Mouse (Mus musculus): ENCODE results near the gene Asb10.

Gene Asb10

DNA sequence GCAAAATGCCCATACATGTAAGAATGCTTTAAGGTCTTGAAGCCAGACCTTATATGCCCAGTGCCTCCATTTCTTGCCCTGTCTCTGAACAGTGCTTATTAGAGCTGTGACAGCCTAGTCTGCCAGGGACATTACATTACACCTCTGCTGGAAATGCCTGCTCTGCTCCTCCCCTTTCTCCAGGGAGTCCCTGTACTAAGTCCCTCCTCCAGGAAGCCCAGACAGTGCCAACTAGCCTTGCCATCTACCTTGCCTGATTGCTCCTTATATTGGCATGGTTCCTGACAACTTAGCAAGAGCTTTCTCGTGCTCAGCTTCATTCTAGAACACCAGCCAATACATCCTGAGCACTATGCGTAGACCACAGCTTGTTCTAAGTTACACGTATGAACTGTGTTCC is 5.0 kb downstream of the Asb10 start:
- DNase-seq: no peak

DNA sequence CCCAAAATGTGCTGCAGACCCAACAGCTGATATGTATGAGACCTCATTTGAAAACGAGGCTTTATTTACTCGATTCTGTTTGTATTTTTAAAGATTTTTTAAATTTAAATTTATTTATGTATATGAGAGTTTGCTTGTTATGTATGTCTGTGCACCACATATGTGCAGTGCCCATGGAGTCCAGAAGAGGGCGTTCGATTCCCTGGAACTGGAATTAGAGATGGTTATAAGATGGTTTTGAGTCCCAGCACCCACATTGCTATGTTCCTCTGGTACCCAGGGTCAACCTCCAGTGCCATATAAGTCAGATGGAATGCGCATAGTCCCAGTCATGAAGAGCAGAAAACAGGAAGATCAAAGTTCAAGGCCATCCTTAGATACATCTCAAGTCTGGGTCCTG is 6.5 kb downstream of the Asb10 start:
- DNase-seq: no peak

DNA sequence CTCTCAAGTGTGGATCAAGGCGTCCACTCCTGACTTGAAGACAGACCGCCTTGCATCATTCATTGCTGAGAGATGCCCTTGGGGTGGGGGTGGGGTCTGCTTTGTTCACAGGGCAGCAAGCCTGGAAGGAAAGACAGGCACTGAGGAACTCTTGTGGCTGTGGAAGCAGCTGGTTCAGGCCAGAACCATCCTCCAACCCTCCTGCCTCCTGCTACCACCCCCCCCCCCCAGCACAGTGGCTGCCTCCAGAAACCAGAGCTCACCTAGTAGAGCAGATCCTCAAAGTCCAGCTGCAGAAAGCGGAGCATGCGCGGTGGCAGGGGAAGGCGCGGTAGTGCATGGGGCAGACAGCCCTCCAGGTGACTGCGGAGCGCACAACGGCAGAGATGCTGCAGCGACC is 7.4 kb downstream of the Asb10 start:
- no peak for DNase-seq

- DNase-seq: peak; percentile 90
These were observed 10.6 kb downstream of the Asb10 start for GRCm38 (mm10) chr5:24530042-24530689.

DNA sequence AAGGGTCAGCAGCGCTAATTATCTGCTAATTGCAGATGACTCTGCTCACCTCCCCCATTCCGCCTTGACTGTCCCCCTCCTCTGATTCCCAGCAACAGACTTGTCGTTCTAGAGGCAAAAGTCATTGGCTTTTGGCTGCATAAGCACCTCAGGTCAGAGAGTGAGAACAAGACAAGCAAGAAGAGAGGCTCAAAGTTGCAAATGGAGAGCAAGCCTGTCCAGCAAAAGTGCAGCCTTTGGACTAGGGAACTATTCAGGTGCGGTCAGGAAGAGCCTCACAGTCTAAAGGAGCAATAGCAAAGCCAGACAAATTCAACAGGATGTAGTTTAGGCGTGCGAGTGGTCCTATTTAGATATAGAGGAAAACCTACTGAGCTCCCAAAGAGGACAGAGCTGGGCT is 13.0 kb downstream of the Asb10 start:
- DNase-seq: no peak

DNA sequence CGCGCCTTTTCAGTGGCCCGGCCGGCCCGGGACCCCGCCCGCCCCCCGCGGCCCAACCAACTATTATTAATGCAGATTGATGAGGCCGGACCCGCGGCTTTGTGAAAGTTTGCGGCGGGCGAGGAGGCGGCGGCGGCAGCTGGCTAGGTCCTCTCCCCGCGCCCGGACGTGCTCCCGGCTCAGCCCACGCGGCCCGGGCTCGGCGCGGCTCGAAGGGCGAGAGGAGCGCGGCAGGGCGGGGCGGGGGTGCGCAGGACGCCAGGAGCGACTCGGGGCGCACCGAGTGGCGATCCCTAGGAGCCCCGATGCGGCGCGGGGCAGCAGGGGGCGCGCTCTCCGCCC is 13.9 kb downstream of the Asb10 start, which contains the start of gene Gbx1:
Gbx1 (minus strand) TSS at position 314 of the 342 bp plus-strand sequence.
- peak; percentile 80 for DNase-seq

DNA sequence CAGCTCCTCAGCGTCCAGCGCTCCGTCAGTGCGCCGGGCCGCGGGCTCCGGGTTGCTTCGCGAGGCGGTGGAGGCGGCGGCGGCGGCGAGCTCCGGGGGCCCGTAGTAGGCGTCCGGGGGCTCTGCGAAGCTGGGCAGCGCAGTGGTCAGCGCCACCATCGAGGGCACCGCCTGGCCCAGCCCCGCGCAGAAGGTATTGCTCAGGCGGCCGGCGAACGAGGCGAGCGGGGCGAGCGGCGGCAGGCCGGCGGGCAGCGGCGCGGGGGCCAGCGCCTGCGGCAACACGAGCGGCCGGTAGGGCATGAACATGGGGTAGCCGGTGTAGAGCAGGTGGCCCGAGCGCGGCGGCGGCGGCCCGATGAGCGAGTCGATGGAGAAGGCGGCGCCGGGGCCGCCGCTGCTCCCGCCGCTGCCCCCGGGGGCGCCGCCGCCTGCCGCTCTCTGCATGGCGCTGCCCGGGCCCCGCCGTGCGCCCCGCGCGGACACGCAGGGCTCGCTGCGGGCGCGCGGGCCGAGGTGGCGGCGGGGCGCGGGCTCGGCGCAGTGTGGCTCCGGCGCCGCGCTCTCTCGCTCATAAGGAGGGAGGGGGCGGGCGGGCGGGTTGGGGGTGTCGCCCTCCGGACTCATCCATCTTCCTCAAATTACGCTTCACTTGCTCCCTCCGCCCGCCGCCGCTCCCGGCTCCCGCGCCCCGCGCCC is 14.4 kb downstream of the Asb10 start:
- DNase-seq: peak; percentile 59

- peak; percentile 47 for DNase-seq
These were observed 15.2 kb downstream of the Asb10 start for GRCm38 (mm10) chr5:24525360-24526189.

GRCm38 (mm10) chr5:24524522-24524921 is 16.3 kb downstream of the Asb10 start:
- no peak for DNase-seq

DNA sequence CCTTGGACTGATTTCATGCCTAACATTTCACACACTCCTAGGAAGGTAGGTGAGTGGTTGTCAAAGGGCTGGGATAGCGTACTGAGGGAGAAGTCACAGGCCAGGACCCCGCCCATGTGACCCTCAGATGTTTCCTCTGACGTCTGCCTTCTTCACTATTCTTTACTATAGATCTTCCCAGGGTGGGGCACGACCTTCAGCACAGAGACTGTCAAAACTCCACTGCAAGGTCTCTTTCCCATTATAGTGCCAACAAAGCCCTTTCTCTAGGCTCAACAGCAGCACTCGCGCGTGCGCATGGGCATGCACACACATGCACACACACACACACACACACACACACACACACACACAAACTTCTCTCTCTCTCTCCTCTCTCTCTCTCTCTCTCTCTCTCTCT is 17.0 kb downstream of the Asb10 start:
- peak; percentile 32 for DNase-seq

- no peak for DNase-seq
These were observed 19.4 kb downstream of the Asb10 start for GRCm38 (mm10) chr5:24521366-24521765.

GRCm38 (mm10) chr5:24512271-24512670 is 28.5 kb downstream of the Asb10 start:
- DNase-seq: peak; percentile 14

GRCm38 (mm10) chr5:24510635-24511034 is 30.1 kb downstream of the Asb10 start:
- DNase-seq: peak; percentile 12

- DNase-seq: no peak
These were observed 32.4 kb downstream of the Asb10 start for GRCm38 (mm10) chr5:24508406-24508805.

DNA sequence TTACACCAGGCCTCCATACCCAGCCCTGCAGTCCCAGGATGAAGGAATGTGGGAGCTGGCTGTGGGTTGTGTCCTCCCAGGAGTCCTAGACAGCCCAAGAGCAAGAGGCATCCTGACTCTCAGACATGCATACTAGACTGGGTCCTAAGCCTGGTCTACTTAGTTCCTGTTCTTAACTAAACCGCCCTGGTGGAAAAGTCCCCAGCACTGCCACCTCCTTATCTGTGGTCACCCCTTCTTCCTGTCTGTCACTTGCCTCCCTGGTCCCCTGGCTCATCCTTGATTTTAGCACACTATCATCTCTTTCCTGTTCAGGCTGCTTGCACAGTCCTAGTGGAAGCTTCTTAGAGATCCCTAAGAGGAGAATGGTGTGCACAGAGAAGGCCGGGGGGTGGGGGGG is 35.3 kb downstream of the Asb10 start:
- DNase-seq: no peak

DNA sequence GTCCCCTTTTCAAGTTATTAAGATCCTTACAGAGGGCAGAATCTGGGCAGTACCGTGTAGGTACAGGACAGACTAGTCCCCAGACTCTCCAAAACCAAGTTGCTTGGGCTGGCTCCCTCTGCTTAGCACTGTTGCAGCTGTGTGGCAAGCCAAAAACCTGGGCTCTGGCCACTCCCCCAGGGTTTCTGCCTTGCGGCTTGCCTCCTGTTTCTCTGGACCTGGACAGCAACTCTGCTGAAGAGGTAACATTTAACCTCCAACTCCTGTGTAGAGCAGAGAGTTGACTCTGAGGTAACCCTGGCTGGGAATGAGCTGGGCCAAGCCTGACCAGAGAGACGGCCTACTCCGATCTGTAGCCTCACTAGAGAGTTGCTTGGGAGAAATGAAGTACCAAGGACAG is 38.0 kb downstream of the Asb10 start:
- no peak for DNase-seq

- DNase-seq: no peak
These were observed 39.9 kb downstream of the Asb10 start for GRCm38 (mm10) chr5:24500851-24501250.

DNA sequence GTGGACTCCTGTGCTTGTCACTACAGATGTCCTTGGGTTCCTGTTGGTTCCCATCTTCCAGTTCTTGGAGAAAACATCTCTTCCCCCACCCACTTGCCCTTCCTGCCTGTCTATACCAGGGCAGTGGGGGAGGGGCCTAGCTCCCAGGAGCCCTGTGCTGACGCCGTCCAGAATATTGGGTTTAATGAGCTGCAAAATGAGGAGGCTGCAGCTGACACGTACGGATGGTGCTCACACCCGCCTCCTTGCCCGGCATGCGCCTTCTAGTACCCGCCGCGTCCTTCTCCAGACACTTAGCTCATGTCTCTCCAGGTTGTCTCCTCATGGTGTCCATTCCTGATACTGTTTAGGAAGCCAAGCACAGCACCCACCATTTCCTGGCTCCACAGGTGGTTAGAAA is 41.7 kb downstream of the Asb10 start:
- DNase-seq: no peak

DNA sequence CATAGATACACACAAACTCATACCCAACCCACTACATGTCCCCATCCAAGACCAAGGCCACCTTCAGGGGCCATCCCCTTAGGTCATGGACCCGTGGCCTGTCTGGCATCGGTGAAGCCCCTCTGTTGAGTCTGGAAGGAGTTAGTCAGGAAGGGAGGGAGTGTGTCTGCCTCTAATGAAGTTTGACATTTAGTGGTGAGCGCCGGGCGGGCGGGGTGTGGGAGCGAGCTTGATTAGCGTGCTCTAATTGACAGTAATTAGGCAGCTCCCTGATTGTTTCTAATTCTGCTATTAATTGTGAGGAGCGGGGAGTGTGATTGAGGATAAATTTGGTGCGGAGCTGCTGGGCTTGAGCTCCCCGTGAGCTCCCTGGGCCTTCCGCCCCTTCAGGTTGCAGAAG is 43.3 kb downstream of the Asb10 start:
- DNase-seq: no peak

GRCm38 (mm10) chr5:24496756-24497155 is 44.0 kb downstream of the Asb10 start:
- DNase-seq: no peak

DNA sequence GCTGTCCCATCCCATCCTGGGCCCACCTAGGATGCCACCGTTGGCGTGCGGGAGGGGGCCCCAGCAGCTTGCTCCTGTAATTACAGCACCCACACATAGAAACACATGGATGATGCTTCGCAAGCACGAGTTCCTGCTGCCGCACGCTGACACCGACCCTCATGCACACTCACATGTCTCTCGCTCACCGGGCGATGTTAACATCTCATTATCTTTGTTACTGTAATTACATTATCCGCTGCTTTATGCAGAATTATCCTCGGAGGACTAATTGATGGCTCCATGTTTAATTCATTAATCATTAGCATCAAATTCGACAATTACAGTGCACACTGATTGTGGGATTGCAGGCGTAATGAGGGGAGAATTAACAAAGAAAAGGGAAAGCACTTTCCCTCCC is 45.8 kb downstream of the Asb10 start:
- no peak for DNase-seq

DNA sequence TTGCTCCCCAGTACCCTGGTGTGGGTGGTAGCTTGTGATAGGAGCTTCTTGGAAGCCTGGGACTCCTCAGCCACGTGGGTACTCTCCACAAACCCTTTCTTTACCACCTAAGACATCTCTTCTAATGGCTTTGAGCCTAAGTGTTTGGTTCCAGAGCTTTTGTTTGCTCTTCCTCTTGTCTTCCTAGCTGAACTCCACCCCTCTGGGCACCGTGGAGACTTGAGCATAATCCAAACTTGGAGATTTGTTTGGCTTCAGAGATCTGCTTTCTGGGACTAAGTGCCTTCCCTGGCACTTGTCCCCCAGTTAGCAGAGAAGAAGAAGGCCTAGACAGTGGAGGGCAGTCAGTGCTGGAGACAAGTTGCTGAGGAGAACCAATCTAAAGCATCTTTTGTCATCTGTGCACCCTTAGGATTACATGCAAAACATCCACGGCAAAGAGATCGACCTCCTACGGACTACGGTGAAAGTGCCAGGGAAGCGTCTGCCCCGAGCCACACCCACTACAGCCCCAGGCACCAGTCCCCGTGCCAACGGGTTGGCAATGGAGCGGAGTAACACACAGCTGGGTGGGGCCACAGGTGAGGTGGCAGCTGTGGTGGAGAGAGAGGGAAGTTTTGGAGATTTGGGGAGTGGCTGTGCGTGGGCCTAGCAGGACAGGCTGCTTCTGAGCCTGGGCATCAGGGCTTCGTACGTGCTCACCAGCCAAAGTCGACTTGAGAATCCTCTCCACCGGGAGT is 48.1 kb downstream of the Asb10 start:
- no peak for DNase-seq

DNA sequence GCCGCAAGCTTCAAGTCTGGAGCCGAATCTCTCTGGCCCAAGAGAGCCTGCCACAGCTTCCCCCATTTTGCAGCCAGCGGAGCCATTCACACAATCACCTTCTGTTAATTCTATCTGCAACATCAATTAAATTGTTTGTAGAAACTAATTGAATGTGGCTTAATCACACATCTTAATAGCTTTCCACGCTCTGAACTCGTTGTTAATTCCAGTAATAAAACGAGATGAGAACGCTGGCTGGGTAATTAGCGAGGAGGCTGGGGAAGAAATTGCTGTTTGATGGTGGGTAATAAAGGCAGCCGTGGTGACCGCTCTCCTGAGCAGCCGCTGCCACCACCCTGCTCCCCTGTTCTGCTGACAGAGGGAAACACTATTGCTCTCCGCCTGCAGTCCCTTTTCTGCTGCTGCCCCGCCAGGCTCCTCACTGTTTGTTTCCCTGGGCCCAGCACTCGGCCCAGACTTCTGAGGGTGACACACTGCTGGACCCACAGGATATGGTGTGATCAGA is 50.3 kb downstream of the Asb10 start:
- no peak for DNase-seq

All from embryo, embryonic 11 days (tissue).